Mouse (Mus musculus): ENCODE results near the gene Psat1. TPM values are rescaled to one million over a fixed set of nuclear protein-coding genes. Genes with fewer than 3 reads are reported as not detected.
A peak's percentile ranks its signal among the peaks of the same experiment; 100 is the strongest.

Psat1 gene
- 71.3 and 77.0 TPM in 2 replicates for polyA plus RNA-seq (2016; fragmentation: Nextera tagmentation; extraction: Ambion mirVana)

DNA sequence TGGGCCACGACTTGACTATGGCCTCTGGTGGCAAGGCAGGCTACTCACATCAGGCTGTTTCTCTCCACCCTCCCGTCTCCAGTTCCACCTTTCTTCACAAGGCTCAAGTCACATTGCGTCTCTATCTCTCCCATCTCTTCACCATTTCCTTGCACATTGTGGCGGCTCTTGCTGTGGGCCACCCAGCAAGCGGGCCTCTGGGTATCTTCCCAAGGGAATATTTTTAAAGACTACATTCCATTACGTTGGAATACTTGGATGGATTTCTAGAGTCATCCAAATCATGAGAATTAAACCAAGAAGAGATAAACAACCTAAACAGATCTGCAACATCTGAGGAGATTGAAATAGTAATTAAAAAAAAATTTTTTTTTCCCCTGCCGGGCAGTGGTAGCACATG is at the start of gene Psat1:
TSS of gene Psat1 (minus strand) at position 101 of the 400 bp plus-strand sequence.
- Histone ChIP-seq H3K27me3 (no peaks in the 10 kb centered on the region), H3K27ac (no peak within 1 kb of the TSS), H3K4me2 (replicated peaks) (no peak within 1 kb of the TSS), H3K4me3 (no peak within 1 kb of the TSS), H3K4me1 (no peaks in the 10 kb centered on the region), H3K9ac (no peak within 1 kb of the TSS), H3K9me3 (no peaks in the 10 kb centered on the region), H3K36me3 (no peaks in the 10 kb centered on the region)
- no peak for ATAC-seq (ENCODE audit: insufficient number of reproducible peaks, insufficient read depth, low FRiP score, low TSS enrichment)
- 84% methylated on average over 7 of the region's 7 CpGs for WGBS

DNA sequence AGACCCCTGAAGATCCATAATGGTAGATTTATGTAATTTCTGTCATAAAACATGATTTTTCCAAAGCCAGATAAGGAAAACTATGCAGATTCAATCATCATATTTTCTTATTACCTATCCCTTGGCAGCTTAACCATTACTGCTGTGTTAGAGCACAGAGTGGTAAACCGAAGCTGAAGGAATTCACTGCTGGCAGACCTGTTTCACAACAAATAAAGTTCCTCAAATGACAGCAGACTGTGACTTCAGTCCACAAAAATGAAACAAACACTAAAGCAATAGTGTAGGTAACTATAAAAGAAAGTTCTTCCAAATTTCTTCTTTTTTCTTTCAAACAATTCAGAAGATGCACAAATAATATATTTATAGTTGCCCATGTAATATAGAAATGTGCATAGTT is 43.0 kb upstream of the Psat1 start:
- Histone ChIP-seq H3K4me2 (replicated peaks) (no peak overlapping the region), H3K9me3 (no peaks in the 10 kb centered on the region), H3K9ac (no peak overlapping the region), H3K4me1 (no peaks in the 10 kb centered on the region), H3K27ac (no peak overlapping the region), H3K36me3 (0 out of 2 replicates have a peak, but pooled peaks cover 10% of the 10 kb centered on the region), H3K4me3 (no peak overlapping the region), H3K27me3 (no peaks in the 10 kb centered on the region)
- no peak for ATAC-seq (ENCODE audit: insufficient number of reproducible peaks, insufficient read depth, low FRiP score, low TSS enrichment)
- WGBS = 82% methylated on average over 1 of the region's 1 CpGs

DNA sequence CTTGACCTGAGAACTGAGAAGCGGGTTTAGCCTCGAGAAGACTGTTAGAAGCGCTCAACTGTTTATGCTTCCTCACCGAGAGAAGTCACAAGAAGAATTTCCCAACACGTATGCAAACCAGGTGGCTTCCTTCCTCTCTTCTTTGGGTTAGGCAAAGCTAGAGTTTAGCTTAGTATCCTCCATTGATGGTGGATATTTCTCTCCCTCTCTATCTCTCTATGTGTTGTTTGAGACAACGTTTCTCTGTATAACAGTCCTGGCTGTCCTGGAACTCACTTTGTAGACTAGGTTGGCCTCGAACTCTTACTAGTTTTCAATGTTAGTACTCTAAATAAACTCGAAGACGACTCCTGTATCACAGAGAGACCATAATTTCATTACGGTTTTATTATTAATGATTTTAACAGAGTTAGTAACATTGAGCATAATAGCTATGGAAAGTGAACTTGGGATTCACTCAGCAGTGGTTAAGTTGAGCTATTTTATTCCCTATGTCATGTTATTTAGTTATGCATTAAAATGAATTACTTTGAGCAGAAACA is 38.1 kb upstream of the Psat1 start:
- Histone ChIP-seq H3K4me1 (peaks cover 7% of the 10 kb centered on the region), H3K9me3 (no peaks in the 10 kb centered on the region), H3K36me3 (0 out of 2 replicates have a peak, but pooled peaks cover 9% of the 10 kb centered on the region), H3K27me3 (no peaks in the 10 kb centered on the region), H3K4me2 (replicated peaks) (peak overlapping the region; percentile 51), H3K9ac (peak overlapping the region; percentile 82), H3K27ac (no peak overlapping the region), H3K4me3 (peak overlapping the region; percentile 78)
- ATAC-seq (ENCODE audit: insufficient number of reproducible peaks, insufficient read depth, low FRiP score, low TSS enrichment) = no peak
- 31% methylated on average over 10 of the region's 10 CpGs for WGBS

DNA sequence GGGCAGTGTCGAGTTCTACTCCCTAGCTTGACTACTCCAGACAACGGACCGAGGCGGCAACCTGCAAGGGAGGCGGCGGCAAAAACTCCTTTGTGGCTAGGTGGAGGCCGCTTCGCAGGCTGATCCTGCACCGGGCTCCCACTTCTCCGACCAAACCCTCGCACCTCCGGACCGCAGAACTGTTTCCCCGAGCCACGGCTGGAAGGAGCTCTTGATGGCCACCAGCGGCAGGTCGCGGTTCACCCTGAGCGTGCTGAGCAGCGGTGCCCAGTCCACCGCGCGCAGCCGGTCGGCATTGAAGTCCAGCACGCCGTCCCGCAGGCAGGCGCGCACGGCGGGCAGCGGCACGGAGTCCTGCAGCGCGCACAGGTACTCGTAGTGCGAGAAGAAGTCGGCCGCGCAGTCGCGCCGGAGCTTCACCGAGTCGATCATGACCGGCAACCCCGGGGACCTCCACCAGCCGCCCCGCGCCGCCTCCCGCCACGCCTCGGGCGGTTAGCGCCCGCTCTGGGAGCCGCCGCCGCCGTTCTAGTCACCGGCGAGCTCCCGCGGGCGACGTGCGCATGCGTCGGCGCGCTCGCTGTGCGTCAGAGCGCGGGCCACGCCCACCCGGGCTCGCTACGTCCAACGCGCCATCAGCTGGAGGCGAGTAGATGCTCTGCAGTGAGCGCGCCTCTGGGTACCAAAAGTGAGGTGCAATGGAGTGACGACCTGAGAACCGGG is 37.5 kb upstream of the Psat1 start, which contains the start of gene Cep78:
TSS of gene Cep78 (minus strand) at position 541 of the 723 bp plus-strand sequence.
- WGBS = under 1% methylated on average over 88 of the region's 88 CpGs
- H3K4me3 ChIP-seq = peak within 1 kb of the TSS; percentile 78
- H3K27me3 ChIP-seq = no peaks in the 10 kb centered on the region
- peaks cover 7% of the 10 kb centered on the region for H3K4me1 ChIP-seq
- H3K4me2 ChIP-seq (replicated peaks) = peak within 1 kb of the TSS; percentile 51
- H3K36me3 ChIP-seq = peaks cover 12% of the 10 kb centered on the region; the same call in 1 of the 2 replicates
- ATAC-seq (ENCODE audit: insufficient number of reproducible peaks, insufficient read depth, low FRiP score, low TSS enrichment) = peak; percentile 87
- peak within 1 kb of the TSS; percentile 82 for H3K9ac ChIP-seq
- no peaks in the 10 kb centered on the region for H3K9me3 ChIP-seq
- H3K27ac ChIP-seq = peak within 1 kb of the TSS; percentile 82

DNA sequence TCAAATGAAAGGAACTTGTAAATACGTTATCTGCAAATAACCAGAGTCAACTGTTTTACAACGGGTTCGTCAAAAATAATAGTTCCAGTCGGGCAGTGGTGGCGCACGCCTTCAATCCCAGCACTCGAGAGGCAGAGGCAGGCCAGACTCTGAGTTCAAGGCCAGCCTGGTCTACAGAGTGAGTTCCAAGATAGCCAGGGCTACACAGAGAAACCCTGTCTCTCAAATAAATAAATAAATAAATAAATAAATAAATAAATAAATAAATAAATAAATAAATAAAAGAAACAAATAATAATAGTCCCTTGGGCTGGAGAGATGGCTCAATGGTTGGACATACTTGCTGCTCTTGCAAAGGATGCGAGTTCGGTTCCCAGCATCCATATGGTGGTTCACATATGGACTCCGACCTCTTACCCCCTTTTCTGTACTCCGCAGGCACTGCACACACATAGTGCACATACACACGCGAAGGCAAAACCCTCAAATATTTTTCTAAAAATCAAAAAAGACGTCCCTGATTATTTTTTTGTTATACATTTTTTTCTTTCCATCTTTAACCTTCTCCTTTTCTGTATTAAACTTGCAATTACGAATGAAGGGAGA is 36.7 kb upstream of the Psat1 start:
- Histone ChIP-seq H3K27ac (0 out of 2 replicates have a peak overlapping the region, but pooled peaks have one; percentile 82), H3K36me3 (peaks cover 13% of the 10 kb centered on the region; the same call in 1 of the 2 replicates), H3K4me2 (replicated peaks) (peak overlapping the region; percentile 51), H3K9me3 (no peaks in the 10 kb centered on the region), H3K4me3 (peak overlapping the region; percentile 78), H3K9ac (peak overlapping the region; percentile 82; the same call in 1 of the 2 replicates), H3K4me1 (peaks cover 7% of the 10 kb centered on the region), H3K27me3 (no peaks in the 10 kb centered on the region)
- no peak for ATAC-seq (ENCODE audit: insufficient number of reproducible peaks, insufficient read depth, low FRiP score, low TSS enrichment)
- 51% methylated on average over 15 of the region's 15 CpGs for whole genome bisulfite sequencing

DNA sequence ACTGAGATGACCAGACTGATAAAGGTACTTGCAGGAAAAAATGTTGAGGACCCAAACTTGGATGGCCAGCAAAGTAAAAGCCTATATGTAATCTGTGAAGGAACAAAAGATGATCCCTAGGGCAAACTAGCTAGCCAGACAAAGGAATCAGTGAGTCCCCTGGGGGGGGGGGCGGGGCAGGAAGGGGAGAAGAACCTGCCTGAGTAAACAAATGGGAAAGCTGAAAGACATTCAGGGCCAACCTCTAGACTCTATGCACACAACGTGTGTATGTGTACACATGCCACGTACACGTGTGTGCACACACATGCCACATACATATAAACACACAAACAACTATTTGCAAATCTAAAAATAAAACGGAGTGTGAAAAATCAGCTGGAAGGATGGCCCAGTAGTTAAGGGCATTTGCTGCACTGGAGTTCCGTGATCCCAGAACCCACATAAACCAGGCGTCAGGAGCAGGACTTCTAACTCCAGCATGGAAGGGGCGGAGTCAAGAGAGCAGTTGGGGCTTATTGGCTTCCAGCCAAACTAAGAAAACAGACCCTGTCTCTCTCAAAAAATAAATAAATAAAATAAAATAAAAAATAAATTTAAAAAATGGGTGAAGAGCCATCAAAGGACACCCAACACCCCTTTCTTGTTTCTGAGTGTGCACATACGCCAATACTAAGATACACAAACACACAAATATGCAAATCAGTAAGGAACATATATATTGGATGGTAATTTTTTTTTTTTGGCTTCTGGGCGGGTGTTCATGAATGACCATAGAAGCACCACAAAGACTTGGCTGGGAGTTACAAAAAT is 36.0 kb upstream of the Psat1 start:
- Histone ChIP-seq H3K27me3 (no peaks in the 10 kb centered on the region), H3K9ac (no peak overlapping the region), H3K36me3 (peaks cover 12% of the 10 kb centered on the region; the same call in 1 of the 2 replicates), H3K4me3 (no peak overlapping the region), H3K9me3 (no peaks in the 10 kb centered on the region), H3K4me2 (replicated peaks) (peak overlapping the region; percentile 51; the same call in 1 of the 2 replicates), H3K27ac (no peak overlapping the region), H3K4me1 (peaks cover 7% of the 10 kb centered on the region)
- no peak for ATAC-seq (ENCODE audit: insufficient number of reproducible peaks, insufficient read depth, low FRiP score, low TSS enrichment)
- 44% methylated on average over 10 of the region's 10 CpGs for WGBS

DNA sequence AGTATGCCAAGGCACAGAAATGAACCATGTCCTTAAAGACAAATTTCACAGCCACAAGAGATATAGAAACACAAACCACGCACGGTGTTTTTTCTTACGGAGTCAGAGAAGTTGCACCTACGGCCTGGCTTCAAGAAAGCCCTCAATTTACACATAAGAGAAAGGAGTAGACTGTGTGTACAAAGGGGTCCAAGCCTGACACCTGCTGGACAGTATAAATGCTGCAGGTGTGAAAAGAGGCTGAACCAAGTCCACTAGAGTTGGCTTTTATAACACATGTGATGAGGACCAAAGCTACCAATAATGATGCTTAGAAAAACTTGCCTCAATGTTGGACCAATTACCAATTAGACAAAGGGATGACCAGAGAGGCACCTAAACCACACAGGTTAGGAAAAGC is 34.7 kb upstream of the Psat1 start:
- H3K9ac ChIP-seq = no peak overlapping the region
- ATAC-seq (ENCODE audit: insufficient number of reproducible peaks, insufficient read depth, low FRiP score, low TSS enrichment) = no peak
- 55% methylated on average over 4 of the region's 4 CpGs for WGBS

DNA sequence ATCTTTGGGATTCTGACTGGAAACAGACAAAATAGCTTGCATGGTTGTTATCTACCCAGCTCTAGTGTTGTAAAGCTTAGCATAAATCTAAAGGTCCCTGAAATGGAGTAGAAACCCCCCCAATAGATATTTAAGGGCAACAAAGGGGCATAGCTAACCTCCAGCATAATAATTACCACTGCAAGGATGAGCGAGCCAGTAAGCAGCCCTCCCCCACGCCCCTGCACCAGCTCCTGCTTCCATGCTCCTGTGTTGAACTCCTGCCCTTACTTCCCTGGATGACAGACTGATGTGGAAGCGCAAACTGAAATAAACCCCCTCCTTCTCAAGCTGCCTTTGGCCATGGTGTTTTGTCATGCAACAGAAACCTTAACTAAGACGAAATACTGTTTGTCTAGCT is 26.2 kb upstream of the Psat1 start:
- ATAC-seq (ENCODE audit: insufficient number of reproducible peaks, insufficient read depth, low FRiP score, low TSS enrichment) = no peak
- no peaks in the 10 kb centered on the region for H3K4me1 ChIP-seq
- H3K27ac ChIP-seq = no peak overlapping the region
- no peak overlapping the region for H3K4me3 ChIP-seq
- H3K9me3 ChIP-seq = no peaks in the 10 kb centered on the region
- WGBS = 78% methylated on average over 4 of the region's 4 CpGs
- H3K36me3 ChIP-seq = peaks cover 72% of the 10 kb centered on the region
- H3K27me3 ChIP-seq = no peaks in the 10 kb centered on the region
- no peak overlapping the region for H3K4me2 ChIP-seq (replicated peaks)
- H3K9ac ChIP-seq = no peak overlapping the region

More for the DNA sequence above, 34.7 kb upstream of the Psat1 start:
- H3K27me3 ChIP-seq = no peaks in the 10 kb centered on the region
- peaks cover 7% of the 10 kb centered on the region for H3K4me1 ChIP-seq
- no peak overlapping the region for H3K4me2 ChIP-seq (replicated peaks)
- peaks cover 19% of the 10 kb centered on the region for H3K36me3 ChIP-seq
- H3K4me3 ChIP-seq = no peak overlapping the region
- no peak overlapping the region for H3K27ac ChIP-seq
- no peaks in the 10 kb centered on the region for H3K9me3 ChIP-seq

DNA sequence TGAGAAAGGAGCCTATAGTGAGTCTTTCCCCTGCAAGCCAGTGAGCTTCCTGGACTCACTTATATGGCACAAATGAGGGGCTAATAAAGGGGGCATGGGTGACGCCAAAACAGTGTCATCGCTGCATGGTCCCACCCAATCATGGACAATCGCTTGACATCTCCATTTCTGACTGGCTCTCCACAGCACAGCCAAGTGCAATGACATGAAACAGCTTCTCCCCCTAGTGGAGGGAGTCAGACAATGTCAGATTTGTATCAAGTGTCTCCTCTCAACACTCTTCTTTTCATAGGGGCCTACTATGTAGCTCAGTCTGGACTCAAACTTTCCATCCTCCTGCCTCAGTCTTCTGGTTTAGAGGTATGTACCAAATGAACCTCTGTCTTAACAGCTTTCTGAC is 17.9 kb upstream of the Psat1 start:
- H3K27me3 ChIP-seq = no peaks in the 10 kb centered on the region
- H3K4me1 ChIP-seq = no peaks in the 10 kb centered on the region
- peaks cover 55% of the 10 kb centered on the region for H3K36me3 ChIP-seq
- no peak overlapping the region for H3K4me2 ChIP-seq (replicated peaks)
- no peaks in the 10 kb centered on the region for H3K9me3 ChIP-seq
- no peak overlapping the region for H3K4me3 ChIP-seq
- H3K9ac ChIP-seq = no peak overlapping the region
- no peak for ATAC-seq (ENCODE audit: insufficient number of reproducible peaks, insufficient read depth, low FRiP score, low TSS enrichment)
- no peak overlapping the region for H3K27ac ChIP-seq
- WGBS = 71% methylated on average over 3 of the region's 3 CpGs

DNA sequence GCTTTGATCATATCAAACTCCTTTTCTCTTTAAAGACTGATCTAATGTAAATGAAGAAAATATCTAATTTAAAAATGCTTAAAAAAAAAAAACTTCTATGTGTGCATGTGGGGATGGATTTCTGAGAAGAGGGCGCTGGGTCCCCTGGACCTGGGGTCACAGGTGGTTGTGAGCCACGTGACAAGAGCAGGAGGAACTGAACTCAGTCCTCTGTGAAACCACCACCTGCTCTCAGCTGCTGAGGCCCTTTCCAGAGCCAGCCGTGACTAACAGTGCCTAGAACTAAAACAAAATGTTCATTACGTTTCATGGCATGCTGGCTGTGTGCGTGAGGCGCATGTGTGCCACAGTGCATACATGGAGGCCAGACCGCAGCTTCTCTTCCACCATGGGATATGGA is 17.4 kb upstream of the Psat1 start:
- no peak overlapping the region for H3K4me2 ChIP-seq (replicated peaks)
- no peaks in the 10 kb centered on the region for H3K9me3 ChIP-seq
- H3K9ac ChIP-seq = no peak overlapping the region
- no peaks in the 10 kb centered on the region for H3K4me1 ChIP-seq
- WGBS = 91% methylated on average over 7 of the region's 7 CpGs
- peaks cover 57% of the 10 kb centered on the region for H3K36me3 ChIP-seq
- H3K4me3 ChIP-seq = no peak overlapping the region
- ATAC-seq (ENCODE audit: insufficient number of reproducible peaks, insufficient read depth, low FRiP score, low TSS enrichment) = no peak
- no peaks in the 10 kb centered on the region for H3K27me3 ChIP-seq
- no peak overlapping the region for H3K27ac ChIP-seq

DNA sequence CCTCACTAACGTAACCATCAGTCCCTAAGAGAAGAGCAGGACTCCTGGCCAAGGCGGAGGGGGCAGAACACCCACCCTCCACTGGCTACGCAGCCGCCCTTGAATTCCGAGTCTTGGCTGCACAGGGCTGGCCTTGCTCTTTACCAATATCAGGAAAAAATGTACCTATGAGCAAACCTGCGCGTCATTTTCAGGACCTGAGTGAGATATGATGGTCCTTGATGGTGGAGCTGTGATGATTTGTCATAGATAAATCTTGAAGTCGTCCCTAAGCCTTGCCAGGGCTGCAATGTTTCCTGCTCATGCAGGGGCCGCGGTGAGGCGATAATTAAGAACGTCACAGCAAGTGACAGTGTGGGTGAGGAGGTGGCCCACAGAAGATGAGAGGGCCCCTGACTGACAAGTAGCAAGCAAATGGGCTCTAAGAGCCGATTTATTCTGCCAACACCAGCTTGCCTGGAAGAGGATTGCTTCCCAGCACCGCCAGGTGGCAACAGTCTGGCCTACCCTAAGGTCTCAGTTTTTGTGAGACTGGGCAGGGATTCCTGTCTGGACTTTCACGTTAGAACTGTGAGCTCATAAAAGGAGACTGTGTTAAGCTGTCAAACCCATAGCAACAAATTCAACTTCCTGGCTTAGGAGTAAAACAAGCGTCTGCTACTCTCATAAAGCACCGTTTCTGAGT is 16.0 kb upstream of the Psat1 start:
- Histone ChIP-seq H3K27ac (no peak overlapping the region), H3K36me3 (peaks cover 52% of the 10 kb centered on the region), H3K4me3 (no peak overlapping the region), H3K4me2 (replicated peaks) (no peak overlapping the region), H3K4me1 (no peaks in the 10 kb centered on the region), H3K27me3 (no peaks in the 10 kb centered on the region), H3K9me3 (no peaks in the 10 kb centered on the region), H3K9ac (no peak overlapping the region)
- ATAC-seq (ENCODE audit: insufficient number of reproducible peaks, insufficient read depth, low FRiP score, low TSS enrichment) = no peak
- 90% methylated on average over 17 of the region's 17 CpGs for WGBS
